Mouse (Mus musculus): ENCODE data around the gene Sptb. TPM values are rescaled to one million over a fixed set of nuclear protein-coding genes. Genes with fewer than 3 reads are reported as not detected.
A peak's percentile ranks its signal among the peaks of the same experiment; 100 is the strongest.

Gene Sptb
- total and polyA plus RNA-seq, 2 experiments from 2014 or later: 4.9 to 36.8 TPM

DNA sequence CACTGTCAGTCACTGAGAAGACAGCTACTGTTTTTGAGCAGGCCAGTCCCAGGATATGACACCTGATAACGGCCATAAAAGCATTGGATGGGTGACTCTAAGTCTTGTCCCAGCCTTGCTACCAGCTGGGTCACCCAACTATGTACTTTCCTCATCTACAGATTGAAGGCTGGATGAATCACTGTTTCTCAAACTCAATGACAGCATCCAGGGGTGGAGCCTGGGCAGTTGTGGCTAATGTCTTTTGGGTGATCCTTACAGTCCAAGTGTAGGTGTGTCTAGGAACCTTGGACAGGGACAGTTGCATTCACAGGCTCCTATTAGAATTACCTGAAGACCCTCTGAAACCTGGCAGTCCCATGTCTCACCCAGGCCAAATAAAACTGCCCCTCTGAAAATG lies 130.5 kb downstream of the Sptb start:
- H3K9me3 ChIP-seq (replicated peaks; ENCODE audit: control insufficient read depth, low read length): no peaks in the 10 kb centered on the region
- H3K9ac ChIP-seq (replicated peaks; ENCODE audit: low read depth, low read length): no peak overlapping the region
- TF ChIP-seq EP300 (IDR thresholded peaks at IDR 0.05; ENCODE audit: low read depth) (no peak), CTCF (IDR thresholded peaks at IDR 0.05; ENCODE audit: low read depth) (no peak)
- DNase-seq (ENCODE audit: low spot score): no peak
- H3K27ac ChIP-seq (ENCODE audit: low read depth): no peak overlapping the region
- no peak for ATAC-seq (ENCODE audit: insufficient read depth, low read depth)
- no peaks in the 10 kb centered on the region for H3K27me3 ChIP-seq (ENCODE audit: control insufficient read depth, insufficient read depth, low read length)
- H3K4me1 ChIP-seq (ENCODE audit: control insufficient read depth, insufficient read depth): peaks cover 14% of the 10 kb centered on the region; the same call in 1 of the 2 replicates
- H3K4me2 ChIP-seq (ENCODE audit: low read depth, low read length): no peak overlapping the region
- H3K4me3 ChIP-seq (ENCODE audit: low read depth, low read length): no peak overlapping the region
- 85% methylated on average over 1 of the region's 1 CpGs for WGBS
- peaks cover 47% of the 10 kb centered on the region for H3K36me3 ChIP-seq (replicated peaks; ENCODE audit: control insufficient read depth, insufficient read depth, low read length)

DNA sequence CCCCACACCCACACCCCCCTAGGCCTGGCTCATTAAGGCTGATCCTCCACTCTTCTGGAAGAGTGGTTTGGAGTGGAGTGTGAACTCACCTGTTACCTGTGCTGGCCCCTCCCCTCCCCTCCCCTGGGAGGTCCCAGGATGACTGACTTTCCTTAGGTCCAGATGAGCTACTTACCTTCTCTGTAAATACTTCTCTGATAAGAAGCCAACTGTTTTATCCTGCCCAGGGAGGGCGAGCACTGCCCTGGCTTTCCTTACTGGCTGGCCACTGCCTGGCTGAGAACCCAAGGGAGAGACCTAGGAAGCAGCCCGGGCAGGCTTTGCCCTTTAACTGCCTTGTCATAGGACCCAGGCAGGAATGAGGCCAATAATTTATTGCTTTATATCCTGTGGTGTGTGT lies 131.9 kb downstream of the Sptb start:
- H3K27me3 ChIP-seq (ENCODE audit: control insufficient read depth, insufficient read depth, low read length): no peaks in the 10 kb centered on the region
- ATAC-seq (ENCODE audit: insufficient read depth, low read depth): no peak
- H3K4me3 ChIP-seq (ENCODE audit: low read depth, low read length): no peak overlapping the region
- 80% methylated on average over 2 of the region's 2 CpGs for WGBS
- peak overlapping the region; percentile 25; the same call in 1 of the 2 replicates for H3K27ac ChIP-seq (ENCODE audit: low read depth)
- peaks cover 14% of the 10 kb centered on the region; the same call in 1 of the 2 replicates for H3K4me1 ChIP-seq (ENCODE audit: control insufficient read depth, insufficient read depth)
- H3K9ac ChIP-seq (replicated peaks; ENCODE audit: low read depth, low read length): no peak overlapping the region
- H3K36me3 ChIP-seq (replicated peaks; ENCODE audit: control insufficient read depth, insufficient read depth, low read length): peaks cover 58% of the 10 kb centered on the region
- H3K4me2 ChIP-seq (ENCODE audit: low read depth, low read length): no peak overlapping the region
- H3K9me3 ChIP-seq (replicated peaks; ENCODE audit: control insufficient read depth, low read length): no peaks in the 10 kb centered on the region
- TF ChIP-seq EP300 (IDR thresholded peaks at IDR 0.05; ENCODE audit: low read depth) (no peak), CTCF (IDR thresholded peaks at IDR 0.05; ENCODE audit: low read depth) (no peak)
- no peak for DNase-seq (ENCODE audit: low spot score)

DNA sequence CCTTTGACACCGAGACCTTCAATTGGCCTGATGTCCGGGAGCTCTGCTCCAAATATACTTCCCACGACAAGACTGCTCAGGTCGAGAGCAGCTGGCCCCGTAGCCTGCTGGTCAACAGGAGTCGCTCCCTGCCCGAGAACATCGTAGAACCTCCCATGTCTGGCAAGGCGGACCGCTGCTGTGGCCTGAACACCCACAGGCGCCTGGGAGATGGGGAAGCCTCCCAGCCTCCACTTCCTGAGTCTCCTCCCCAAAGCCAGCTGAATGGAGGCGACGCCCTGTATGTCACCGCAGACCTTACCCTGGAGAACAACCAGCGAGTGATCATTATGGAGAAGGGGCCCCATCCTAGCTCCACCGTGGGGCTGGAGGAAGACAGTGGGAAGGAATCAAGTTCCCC lies 132.5 kb downstream of the Sptb start:
- Histone ChIP-seq H3K9ac (replicated peaks; ENCODE audit: low read depth, low read length) (no peak overlapping the region), H3K9me3 (replicated peaks; ENCODE audit: control insufficient read depth, low read length) (no peaks in the 10 kb centered on the region), H3K27me3 (ENCODE audit: control insufficient read depth, insufficient read depth, low read length) (no peaks in the 10 kb centered on the region), H3K4me3 (ENCODE audit: low read depth, low read length) (no peak overlapping the region), H3K27ac (ENCODE audit: low read depth) (peak overlapping the region; percentile 25; the same call in 1 of the 2 replicates), H3K4me1 (ENCODE audit: control insufficient read depth, insufficient read depth) (peaks cover 8% of the 10 kb centered on the region; the same call in 1 of the 2 replicates), H3K4me2 (ENCODE audit: low read depth, low read length) (no peak overlapping the region), H3K36me3 (replicated peaks; ENCODE audit: control insufficient read depth, insufficient read depth, low read length) (peaks cover 64% of the 10 kb centered on the region)
- DNase-seq (ENCODE audit: low spot score) (no peak), ATAC-seq (ENCODE audit: insufficient read depth, low read depth) (no peak)
- TF ChIP-seq EP300 (IDR thresholded peaks at IDR 0.05; ENCODE audit: low read depth) (no peak), CTCF (IDR thresholded peaks at IDR 0.05; ENCODE audit: low read depth) (no peak)
- WGBS: 82% methylated on average over 16 of the region's 16 CpGs

DNA sequence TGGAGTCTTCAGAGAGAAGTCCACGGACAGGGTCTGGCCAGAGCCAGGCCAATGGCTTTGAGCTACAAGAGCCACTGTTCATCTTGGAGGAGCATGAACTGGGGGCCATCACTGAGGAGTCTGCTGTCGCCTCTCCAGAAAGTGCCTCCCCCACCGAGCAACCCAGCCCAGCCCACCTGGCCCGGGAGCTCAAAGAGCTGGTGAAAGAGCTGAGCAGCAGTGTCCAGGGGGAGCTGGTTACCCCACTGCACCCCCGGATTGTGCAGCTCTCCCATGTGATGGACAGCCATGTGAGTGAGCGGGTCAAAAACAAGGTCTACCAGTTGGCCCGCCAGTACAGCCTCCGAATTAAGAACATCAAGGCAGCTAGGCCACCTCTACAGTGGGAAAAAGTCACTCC lies 133.5 kb downstream of the Sptb start:
- no peak overlapping the region for H3K27ac ChIP-seq (ENCODE audit: low read depth)
- ATAC-seq (ENCODE audit: insufficient read depth, low read depth) (no peak), DNase-seq (ENCODE audit: low spot score) (no peak)
- WGBS: 92% methylated on average over 8 of the region's 8 CpGs
- H3K27me3 ChIP-seq (ENCODE audit: control insufficient read depth, insufficient read depth, low read length): no peaks in the 10 kb centered on the region
- H3K4me3 ChIP-seq (ENCODE audit: low read depth, low read length): no peak overlapping the region
- H3K36me3 ChIP-seq (replicated peaks; ENCODE audit: control insufficient read depth, insufficient read depth, low read length): peaks cover 75% of the 10 kb centered on the region
- H3K4me1 ChIP-seq (ENCODE audit: control insufficient read depth, insufficient read depth): no peaks in the 10 kb centered on the region
- no peak overlapping the region for H3K9ac ChIP-seq (replicated peaks; ENCODE audit: low read depth, low read length)
- TF ChIP-seq EP300 (IDR thresholded peaks at IDR 0.05; ENCODE audit: low read depth) (no peak), CTCF (IDR thresholded peaks at IDR 0.05; ENCODE audit: low read depth) (no peak)
- no peak overlapping the region for H3K4me2 ChIP-seq (ENCODE audit: low read depth, low read length)
- no peaks in the 10 kb centered on the region for H3K9me3 ChIP-seq (replicated peaks; ENCODE audit: control insufficient read depth, low read length)

DNA sequence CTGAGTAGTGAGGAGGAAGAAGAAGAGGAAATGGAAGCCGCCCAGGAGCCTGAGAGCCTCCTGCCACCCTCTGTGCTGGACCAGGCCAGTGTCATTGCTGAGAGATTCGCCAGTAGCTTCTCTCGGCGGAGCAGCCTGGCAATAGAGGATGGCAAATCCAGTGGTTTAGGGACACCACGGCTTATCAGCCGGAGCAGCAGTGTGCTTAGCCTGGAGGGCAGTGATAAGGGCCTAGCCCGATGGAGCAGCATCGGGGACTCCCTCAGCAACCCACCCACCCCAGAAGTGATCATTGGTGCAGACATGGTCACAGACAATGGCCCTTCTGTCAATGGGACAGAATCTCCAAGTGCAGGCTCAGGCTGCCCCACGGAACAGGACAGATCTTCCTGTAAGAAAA lies 134.3 kb downstream of the Sptb start:
- no peaks in the 10 kb centered on the region for H3K4me1 ChIP-seq (ENCODE audit: control insufficient read depth, insufficient read depth)
- H3K9ac ChIP-seq (replicated peaks; ENCODE audit: low read depth, low read length): no peak overlapping the region
- H3K4me2 ChIP-seq (ENCODE audit: low read depth, low read length): no peak overlapping the region
- no peaks in the 10 kb centered on the region for H3K9me3 ChIP-seq (replicated peaks; ENCODE audit: control insufficient read depth, low read length)
- peaks cover 80% of the 10 kb centered on the region for H3K36me3 ChIP-seq (replicated peaks; ENCODE audit: control insufficient read depth, insufficient read depth, low read length)
- 69% methylated on average over 9 of the region's 9 CpGs for WGBS
- H3K4me3 ChIP-seq (ENCODE audit: low read depth, low read length): no peak overlapping the region
- no peak for ATAC-seq (ENCODE audit: insufficient read depth, low read depth)
- TF ChIP-seq EP300 (IDR thresholded peaks at IDR 0.05; ENCODE audit: low read depth) (no peak), CTCF (IDR thresholded peaks at IDR 0.05; ENCODE audit: low read depth) (no peak)
- no peaks in the 10 kb centered on the region for H3K27me3 ChIP-seq (ENCODE audit: control insufficient read depth, insufficient read depth, low read length)
- DNase-seq (ENCODE audit: low spot score): no peak
- H3K27ac ChIP-seq (ENCODE audit: low read depth): no peak overlapping the region

DNA sequence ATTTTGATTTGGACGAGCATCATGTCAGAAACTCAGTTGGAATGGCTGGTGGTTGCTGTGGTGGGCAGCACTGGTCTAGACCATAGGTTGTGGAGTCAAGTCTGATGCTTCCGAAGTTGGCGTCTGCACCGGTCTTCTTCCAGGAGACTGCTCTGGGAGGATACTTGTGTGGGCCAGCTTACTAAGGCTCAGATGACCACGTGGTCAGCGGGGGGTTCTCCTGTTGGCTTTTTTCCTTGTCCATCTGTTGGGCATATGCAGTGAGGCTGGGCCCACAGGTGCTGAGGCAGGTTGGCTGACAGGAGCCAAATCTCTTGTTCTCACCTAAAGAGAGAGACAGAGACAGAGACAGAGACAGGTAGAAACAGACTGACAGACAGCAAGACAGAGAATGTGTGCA lies 135.5 kb downstream of the Sptb start:
- no peak overlapping the region for H3K4me2 ChIP-seq (ENCODE audit: low read depth, low read length)
- peaks cover 84% of the 10 kb centered on the region for H3K36me3 ChIP-seq (replicated peaks; ENCODE audit: control insufficient read depth, insufficient read depth, low read length)
- 85% methylated on average over 6 of the region's 6 CpGs for WGBS
- TF ChIP-seq CTCF (IDR thresholded peaks at IDR 0.05; ENCODE audit: low read depth): no peak
- no peak for TF ChIP-seq EP300 (IDR thresholded peaks at IDR 0.05; ENCODE audit: low read depth)
- no peak overlapping the region for H3K4me3 ChIP-seq (ENCODE audit: low read depth, low read length)
- no peak overlapping the region for H3K9ac ChIP-seq (replicated peaks; ENCODE audit: low read depth, low read length)
- no peaks in the 10 kb centered on the region for H3K27me3 ChIP-seq (ENCODE audit: control insufficient read depth, insufficient read depth, low read length)
- no peaks in the 10 kb centered on the region for H3K9me3 ChIP-seq (replicated peaks; ENCODE audit: control insufficient read depth, low read length)
- H3K4me1 ChIP-seq (ENCODE audit: control insufficient read depth, insufficient read depth): no peaks in the 10 kb centered on the region
- ATAC-seq (ENCODE audit: insufficient read depth, low read depth): no peak
- H3K27ac ChIP-seq (ENCODE audit: low read depth): no peak overlapping the region
- no peak for DNase-seq (ENCODE audit: low spot score)

Measured in heart, postnatal 0 days (tissue).